Mouse (Mus musculus) midbrain, embryonic 16.5 days (tissue): ENCODE results near the gene Poc1b. TPM values are rescaled to one million over a fixed set of nuclear protein-coding genes. Genes with fewer than 3 reads are reported as not detected.
A peak's percentile ranks its signal among the peaks of the same experiment; 100 is the strongest.

Source experiments
- ATAC-seq: fragments of 200-750 bp; cut with Nextera tagmentation; 2 replicates; pipeline ENCODE4 v1.8.0; 2017; ENCODE audit warnings: moderate TSS enrichment
- H3K27ac ChIP-seq: fragments of 300-500 bp; sonication (generic); 2 replicates; pipeline ENCODE4 v1.5.1; 2014; ENCODE audit warnings: mild to moderate bottlenecking, low read length, mixed read lengths
- H3K27me3 ChIP-seq: fragments of 300-500 bp; sonication (generic); 2 replicates; pipeline ENCODE4 v1.6.1; 2014; ENCODE audit warnings: low read depth, low read length, mixed read lengths; ENCODE audit not compliant: control insufficient read depth, insufficient read depth
- H3K36me3 ChIP-seq: fragments of 300-500 bp; sonication (generic); 2 replicates; pipeline ENCODE4 v1.6.1; 2014; ENCODE audit warnings: mild to moderate bottlenecking, low read length, moderate library complexity, mixed read lengths; ENCODE audit not compliant: control insufficient read depth, insufficient read depth
- H3K4me1 ChIP-seq: fragments of 300-500 bp; sonication (generic); 2 replicates; pipeline ENCODE4 v1.6.1; 2014; ENCODE audit warnings: mild to moderate bottlenecking, low read length, mixed read lengths; ENCODE audit not compliant: control insufficient read depth, insufficient read depth
- H3K4me2 ChIP-seq: fragments of 300-500 bp; sonication (generic); 2 replicates; pipeline ENCODE4 v1.6.1; 2014; ENCODE audit warnings: mild to moderate bottlenecking, low read length, mixed read lengths
- H3K4me3 ChIP-seq: fragments of 300-500 bp; sonication (generic); 2 replicates; pipeline ENCODE4 v1.5.1; 2014; ENCODE audit warnings: low read depth, mild to moderate bottlenecking, low read length, moderate library complexity, mixed read lengths
- H3K9ac ChIP-seq: fragments of 300-500 bp; sonication (generic); 2 replicates; pipeline ENCODE4 v1.6.1; 2014; ENCODE audit warnings: low read depth, low read length, mixed read lengths
- H3K9me3 ChIP-seq: fragments of 300-500 bp; sonication (generic); replicated peaks from 2 replicates; pipeline ENCODE4 v1.6.1; 2014; ENCODE audit warnings: mild to moderate bottlenecking, low read length, mixed read lengths; ENCODE audit not compliant: control insufficient read depth, poor library complexity, severe bottlenecking
- WGBS: fragments of 180-500 bp; shearing (Covaris S2); extraction: QIAGEN DNeasy Blood & Tissue Kit; methylation state at CpG from one replicate; pipeline ENCODE4 v1.1.7; 2014; 5-methylcytosine and 5-hydroxymethylcytosine counted together
- polyA plus RNA-seq: library from polyadenylated mRNA; unstranded; fragments of >200 nt; fragmentation: Nextera tagmentation; extraction: Ambion mirVana; gene quantifications from 2 replicates; pipeline ENCODE4 v1.2.1, GENCODE M21; 2015

Poc1b gene
- polyA plus RNA-seq, 1 experiment from 2014 or later: 10.5 TPM

GRCm38 (mm10) chr10:99242721-99243120 is 135.9 kb downstream of the Poc1b start:
- no peak for ATAC-seq
- Histone ChIP-seq H3K9me3 (no peaks in the 10 kb centered on the region), H3K4me3 (no peak overlapping the region), H3K27me3 (no peaks in the 10 kb centered on the region), H3K36me3 (no peaks in the 10 kb centered on the region), H3K4me1 (no peaks in the 10 kb centered on the region), H3K4me2 (no peak overlapping the region), H3K9ac (no peak overlapping the region), H3K27ac (no peak overlapping the region)
- WGBS: 73% methylated on average over 10 of the region's 10 CpGs

- H3K9me3 ChIP-seq: no peaks in the 10 kb centered on the region
- H3K4me2 ChIP-seq: no peak overlapping the region
- no peak overlapping the region for H3K9ac ChIP-seq
- no peaks in the 10 kb centered on the region for H3K27me3 ChIP-seq
- no peaks in the 10 kb centered on the region for H3K4me1 ChIP-seq
- no peak overlapping the region for H3K4me3 ChIP-seq
- no peaks in the 10 kb centered on the region for H3K36me3 ChIP-seq
- WGBS: 78% methylated on average over 5 of the region's 5 CpGs
- no peak for ATAC-seq
- H3K27ac ChIP-seq: no peak overlapping the region
These were observed 137.2 kb downstream of the Poc1b start for GRCm38 (mm10) chr10:99243907-99244489.

- no peak overlapping the region for H3K27ac ChIP-seq
- H3K9ac ChIP-seq: no peak overlapping the region
- no peaks in the 10 kb centered on the region for H3K36me3 ChIP-seq
- no peaks in the 10 kb centered on the region for H3K9me3 ChIP-seq
- no peak overlapping the region for H3K4me3 ChIP-seq
- no peaks in the 10 kb centered on the region for H3K4me1 ChIP-seq
- H3K27me3 ChIP-seq: no peaks in the 10 kb centered on the region
- H3K4me2 ChIP-seq: no peak overlapping the region
- no peak for ATAC-seq
- WGBS: 69% methylated on average over 7 of the region's 7 CpGs
These were observed 137.9 kb downstream of the Poc1b start for GRCm38 (mm10) chr10:99244655-99245260.

- WGBS: 60% methylated on average over 20 of the region's 20 CpGs
- ATAC-seq: peak; percentile 48; the same call in 1 of the 2 replicates
- H3K4me3 ChIP-seq: no peak overlapping the region
These were observed 140.1 kb downstream of the Poc1b start for GRCm38 (mm10) chr10:99246797-99247508.

More at GRCm38 (mm10) chr10:99246797-99247508, 140.1 kb downstream of the Poc1b start:
- H3K36me3 ChIP-seq: no peaks in the 10 kb centered on the region
- no peak overlapping the region for H3K9ac ChIP-seq
- peak overlapping the region; percentile 29 for H3K4me2 ChIP-seq
- H3K4me1 ChIP-seq: no peaks in the 10 kb centered on the region
- no peaks in the 10 kb centered on the region for H3K9me3 ChIP-seq
- H3K27ac ChIP-seq: no peak overlapping the region
- H3K27me3 ChIP-seq: no peaks in the 10 kb centered on the region

Other genes starting within 250 kb of the Poc1b start
- 238 and 246 TPM in 2 replicates for gene Atp2b1, start 192.6 kb upstream of the Poc1b start, polyA plus RNA-seq
- 2.6 and 2.8 TPM in 2 replicates for gene Galnt4, start 1.1 kb downstream of the Poc1b start, polyA plus RNA-seq
- gene Phxr2, start 19.3 kb downstream of the Poc1b start, polyA plus RNA-seq: not detected in 2 replicates
- 28.7 and 32.9 TPM in 2 replicates for gene Dusp6, start 156.2 kb downstream of the Poc1b start, polyA plus RNA-seq